Mouse (Mus musculus): ENCODE measurements around the gene Orc3.

GRCm38 (mm10) chr4:34636036-34636435, 21.3 kb upstream of the Orc3 start:
- no peak for TF ChIP-seq CTCF (IDR thresholded peaks at IDR 0.05 in 2 of 3, conservative IDR thresholded peaks at IDR 0.05 in 1 of 3; ENCODE audit: control insufficient read depth in 1 of 3, insufficient read depth in 1 of 3, low read depth in 2 of 3, low read length in 3 of 3, poor library complexity in 1 of 3, severe bottlenecking in 1 of 3)
- TF ChIP-seq MAX (IDR thresholded peaks at IDR 0.05; ENCODE audit: low read length), result no peak
- TF ChIP-seq TCF12 (IDR thresholded peaks at IDR 0.05; ENCODE audit: low read depth, low read length), result no peak
- no peak for TF ChIP-seq POLR2AphosphoS5 (IDR thresholded peaks at IDR 0.05; ENCODE audit: borderline replicate concordance, low read depth, low read length)
- no peak for TF ChIP-seq MYC (IDR thresholded peaks at IDR 0.05; ENCODE audit: low read depth, low read length)
- TF ChIP-seq TAL1 (IDR thresholded peaks at IDR 0.05; ENCODE audit: low read length), result no peak
- TF ChIP-seq NRF1 (IDR thresholded peaks at IDR 0.05; ENCODE audit: insufficient read depth, low read depth, low read length, poor library complexity, severe bottlenecking), result no peak
- no peak for TF ChIP-seq USF2 (IDR thresholded peaks at IDR 0.05; ENCODE audit: borderline replicate concordance in 1 of 2, insufficient read depth in 1 of 2, low read depth in 1 of 2, low read length in 2 of 2)
- no peak for TF ChIP-seq ZMIZ1 (IDR thresholded peaks at IDR 0.05; ENCODE audit: low read depth, low read length)
